Mouse (Mus musculus) limb, embryonic 10.5 days (tissue): ENCODE data around the gene Ipcef1. TPM values are rescaled to one million over a fixed set of nuclear protein-coding genes. Genes with fewer than 3 reads are reported as not detected.
A peak's percentile ranks its signal among the peaks of the same experiment; 100 is the strongest.

Experiments
- DNase-seq: peaks from one replicate; pipeline ENCODE4 v3.0.0-alpha.2; 2017; ENCODE audit warnings: low spot score
- H3K27ac ChIP-seq: fragments of 300-500 bp; sonication (generic); 2 replicates; pipeline ENCODE4 v1.5.1; 2016; ENCODE audit warnings: mild to moderate bottlenecking
- H3K27me3 ChIP-seq: fragments of 300-500 bp; sonication (generic); 2 replicates; pipeline ENCODE4 v1.6.1; 2016; ENCODE audit warnings: low read depth, mild to moderate bottlenecking; ENCODE audit not compliant: poor library complexity, severe bottlenecking
- H3K36me3 ChIP-seq: fragments of 300-500 bp; sonication (generic); 2 replicates; pipeline ENCODE4 v1.6.1; 2016; ENCODE audit warnings: mild to moderate bottlenecking, moderate library complexity
- H3K4me1 ChIP-seq: fragments of 300-500 bp; sonication (generic); 2 replicates; pipeline ENCODE4 v1.6.1; 2016
- H3K4me3 ChIP-seq: fragments of 300-500 bp; sonication (generic); 2 replicates; pipeline ENCODE4 v1.5.1; 2016; ENCODE audit warnings: mild to moderate bottlenecking, moderate library complexity
- H3K9me3 ChIP-seq: fragments of 300-500 bp; sonication (generic); replicated peaks from 2 replicates; pipeline ENCODE4 v1.6.1; 2016; ENCODE audit warnings: mild to moderate bottlenecking
- WGBS: fragments of 180-500 bp; shearing (Covaris S2); methylation state at CpG from one replicate; pipeline ENCODE4 v1.1.7; 2016; 5-methylcytosine and 5-hydroxymethylcytosine counted together
- polyA plus RNA-seq: library from polyadenylated mRNA; unstranded; fragments of >200 nt; fragmentation: Nextera tagmentation; extraction: Ambion mirVana; gene quantifications from 2 replicates; pipeline ENCODE4 v1.2.1, GENCODE M21; 2016

Ipcef1 gene
- 0.03 and 0.11 TPM in 2 replicates for polyA plus RNA-seq

GRCm38 (mm10) chr10:7052315-7053017 lies at the start of gene Ipcef1:
Ipcef1 (minus strand) TSS chr10:7052478.
- peak within 1 kb of the TSS; percentile 63 for H3K27ac ChIP-seq
- no peak for DNase-seq
- no peaks in the 10 kb centered on the region for H3K27me3 ChIP-seq
- H3K4me3 ChIP-seq = no peak within 1 kb of the TSS
- 51% methylated on average over 12 of the region's 12 CpGs for WGBS
- H3K4me1 ChIP-seq = peaks cover 13% of the 10 kb centered on the region
- H3K36me3 ChIP-seq = no peaks in the 10 kb centered on the region
- no peaks in the 10 kb centered on the region for H3K9me3 ChIP-seq

- no peaks in the 10 kb centered on the region for H3K36me3 ChIP-seq
Observed at GRCm38 (mm10) chr10:7077971-7078370, 25.7 kb upstream of the Ipcef1 start.

DNA sequence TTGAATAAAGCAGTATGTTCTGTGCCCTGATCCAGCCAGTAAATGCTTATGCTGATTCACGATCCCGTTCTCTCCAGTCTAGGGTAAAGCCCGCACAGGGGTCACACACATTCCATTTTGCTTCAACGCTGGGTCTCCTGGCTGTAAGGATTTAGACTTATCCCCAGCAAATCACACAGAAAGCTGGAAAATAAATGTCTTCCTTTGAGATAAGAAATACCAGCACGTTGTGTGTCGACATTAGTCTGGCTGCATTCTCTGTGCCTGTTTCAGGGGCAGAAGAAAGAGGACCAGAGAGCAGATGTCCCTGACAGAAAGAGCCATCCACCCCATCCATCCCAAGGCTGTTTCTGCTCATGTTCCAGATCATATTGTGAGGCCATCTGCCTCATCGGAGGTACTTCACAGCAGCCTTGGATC lies 25.1 kb upstream of the Ipcef1 start:
- Histone ChIP-seq H3K27ac (no peak overlapping the region), H3K9me3 (no peaks in the 10 kb centered on the region), H3K36me3 (no peaks in the 10 kb centered on the region), H3K4me1 (peaks cover 12% of the 10 kb centered on the region; the same call in 1 of the 2 replicates), H3K27me3 (no peaks in the 10 kb centered on the region), H3K4me3 (no peak overlapping the region)
- WGBS = 76% methylated on average over 7 of the region's 7 CpGs
- no peak for DNase-seq

More at GRCm38 (mm10) chr10:7077971-7078370, 25.7 kb upstream of the Ipcef1 start:
- Histone ChIP-seq H3K27me3 (no peaks in the 10 kb centered on the region), H3K9me3 (no peaks in the 10 kb centered on the region), H3K4me3 (no peak overlapping the region), H3K4me1 (peaks cover 12% of the 10 kb centered on the region; the same call in 1 of the 2 replicates), H3K27ac (no peak overlapping the region)
- DNase-seq = no peak
- WGBS = 81% methylated on average over 1 of the region's 1 CpGs

DNA sequence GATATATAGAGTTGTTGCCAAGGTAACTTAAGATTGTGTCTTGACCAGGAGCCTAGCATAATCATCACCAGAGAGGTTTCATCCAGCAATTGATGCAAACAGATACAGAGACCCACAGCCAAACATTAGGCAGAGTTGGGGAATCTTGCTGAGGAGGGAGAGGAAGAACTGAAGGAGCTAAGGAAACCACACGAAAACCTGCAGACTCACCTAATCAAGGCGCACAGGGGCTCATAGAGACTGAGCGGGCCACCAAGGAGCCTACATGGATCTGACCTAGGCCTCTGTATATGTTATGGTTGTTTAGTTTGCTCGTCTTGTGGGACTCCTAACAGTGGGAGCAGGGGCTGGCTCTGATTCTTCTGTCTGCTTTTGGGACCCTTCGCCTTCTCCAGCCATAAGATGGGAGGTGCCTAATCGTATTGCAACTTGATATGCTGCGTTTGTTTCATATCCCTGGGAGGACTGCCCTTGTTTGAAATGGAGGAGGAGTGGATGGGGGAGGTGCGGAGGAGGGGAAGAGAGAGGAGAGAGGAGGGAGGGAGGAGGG lies 24.5 kb upstream of the Ipcef1 start:
- H3K4me1 ChIP-seq = peaks cover 12% of the 10 kb centered on the region; the same call in 1 of the 2 replicates
- H3K36me3 ChIP-seq = no peaks in the 10 kb centered on the region
- H3K9me3 ChIP-seq = no peaks in the 10 kb centered on the region
- peak overlapping the region; percentile 65 for H3K27ac ChIP-seq
- 55% methylated on average over 7 of the region's 8 CpGs for WGBS
- H3K4me3 ChIP-seq = peak overlapping the region; percentile 16; the same call in 1 of the 2 replicates
- DNase-seq = peak; percentile 42
- no peaks in the 10 kb centered on the region for H3K27me3 ChIP-seq

DNA sequence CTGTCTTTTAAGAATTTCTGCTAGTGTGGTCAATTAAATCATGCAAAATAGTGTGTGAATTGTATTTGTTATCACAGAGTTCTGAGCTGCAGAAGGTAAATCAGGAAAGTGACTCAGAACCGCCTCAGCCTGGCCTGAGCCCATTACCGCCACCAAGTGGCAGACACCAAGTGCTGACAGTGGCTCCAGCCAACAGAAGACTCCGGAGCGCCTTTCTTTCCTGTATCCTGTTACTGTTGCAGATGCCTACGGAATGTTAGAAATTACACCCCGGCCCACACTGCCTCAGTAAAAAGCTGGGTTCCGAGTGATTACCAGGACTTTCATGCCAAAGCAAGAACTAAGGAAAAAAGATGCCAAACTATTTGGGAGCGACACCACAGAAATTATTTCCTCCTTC lies 23.9 kb upstream of the Ipcef1 start:
- Histone ChIP-seq H3K27me3 (no peaks in the 10 kb centered on the region), H3K4me3 (peak overlapping the region; percentile 16; the same call in 1 of the 2 replicates), H3K36me3 (no peaks in the 10 kb centered on the region), H3K27ac (peak overlapping the region; percentile 65; the same call in 1 of the 2 replicates), H3K9me3 (no peaks in the 10 kb centered on the region), H3K4me1 (peaks cover 12% of the 10 kb centered on the region; the same call in 1 of the 2 replicates)
- DNase-seq = peak; percentile 72
- 15% methylated on average over 8 of the region's 8 CpGs for WGBS

GRCm38 (mm10) chr10:7075661-7076060 lies 23.4 kb upstream of the Ipcef1 start:
- Histone ChIP-seq H3K36me3 (no peaks in the 10 kb centered on the region), H3K9me3 (no peaks in the 10 kb centered on the region), H3K27me3 (no peaks in the 10 kb centered on the region), H3K4me3 (no peak overlapping the region), H3K4me1 (peaks cover 12% of the 10 kb centered on the region; the same call in 1 of the 2 replicates), H3K27ac (no peak overlapping the region)
- 95% methylated on average over 2 of the region's 2 CpGs for WGBS
- DNase-seq = no peak

DNA sequence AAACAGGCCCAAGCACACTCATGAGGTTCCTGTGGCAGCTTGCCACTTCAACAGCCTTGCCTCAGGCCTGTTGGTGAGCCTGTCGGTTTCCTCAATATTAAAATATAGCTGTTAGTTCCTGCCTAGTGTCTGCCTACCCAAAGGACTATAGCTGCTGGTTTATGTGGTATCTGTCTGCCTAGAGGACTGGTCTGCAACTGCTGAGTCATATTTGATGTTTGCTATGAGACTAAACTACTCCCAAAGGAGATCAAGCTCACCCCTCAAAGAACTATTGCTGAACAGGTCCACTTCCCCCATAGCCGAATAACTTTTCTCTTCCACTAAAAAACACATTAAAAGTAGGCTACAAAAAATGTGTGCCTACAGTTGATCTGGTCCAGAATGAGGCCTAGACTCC lies 22.0 kb upstream of the Ipcef1 start:
- no peaks in the 10 kb centered on the region for H3K27me3 ChIP-seq
- H3K4me1 ChIP-seq = peaks cover 12% of the 10 kb centered on the region; the same call in 1 of the 2 replicates
- H3K27ac ChIP-seq = no peak overlapping the region
- no peak for DNase-seq
- H3K9me3 ChIP-seq = no peaks in the 10 kb centered on the region
- no peaks in the 10 kb centered on the region for H3K36me3 ChIP-seq
- WGBS = 91% methylated on average over 2 of the region's 2 CpGs
- H3K4me3 ChIP-seq = no peak overlapping the region

GRCm38 (mm10) chr10:7070924-7071323 lies 18.6 kb upstream of the Ipcef1 start:
- WGBS = 90% methylated on average over 5 of the region's 5 CpGs
- H3K36me3 ChIP-seq = no peaks in the 10 kb centered on the region
- H3K27ac ChIP-seq = no peak overlapping the region
- H3K27me3 ChIP-seq = no peaks in the 10 kb centered on the region
- DNase-seq = no peak
- no peaks in the 10 kb centered on the region for H3K4me1 ChIP-seq
- no peaks in the 10 kb centered on the region for H3K9me3 ChIP-seq
- H3K4me3 ChIP-seq = no peak overlapping the region

DNA sequence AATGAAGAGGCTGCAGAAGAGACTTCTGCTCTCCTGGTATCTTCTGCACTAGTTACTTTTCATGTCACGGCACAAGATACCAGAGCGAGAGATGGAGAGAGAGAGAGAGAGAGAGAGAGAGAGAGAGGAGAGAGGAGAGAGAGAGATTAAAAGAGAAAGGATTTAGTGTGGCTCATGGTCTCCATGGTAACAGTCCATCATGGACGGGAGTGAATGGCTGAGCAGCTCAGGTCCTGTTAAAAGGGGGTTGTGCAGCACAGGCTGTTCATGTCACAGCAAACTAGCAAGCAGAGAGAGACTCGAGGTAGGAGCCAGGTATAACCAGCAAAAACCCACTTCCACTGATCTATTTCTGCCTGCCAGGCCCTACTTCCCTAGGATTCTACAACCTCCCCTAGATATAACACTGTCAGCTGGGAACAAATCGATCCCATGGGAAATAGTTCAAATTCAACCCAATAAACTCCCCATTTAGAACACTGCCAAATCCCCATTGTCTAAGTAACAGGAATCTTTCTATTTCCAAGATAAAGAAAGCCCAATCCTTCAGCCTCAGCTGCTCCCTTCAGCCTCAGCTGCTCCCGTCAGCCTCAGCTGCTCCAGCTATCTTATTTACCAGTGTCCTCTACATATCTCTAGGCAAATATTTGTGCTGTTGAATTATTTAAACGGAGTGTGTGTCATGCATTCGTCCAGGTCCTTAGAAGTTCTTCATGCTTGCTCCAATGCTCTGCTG lies 18.0 kb upstream of the Ipcef1 start:
- Histone ChIP-seq H3K36me3 (no peaks in the 10 kb centered on the region), H3K27ac (no peak overlapping the region), H3K9me3 (no peaks in the 10 kb centered on the region), H3K4me3 (no peak overlapping the region), H3K4me1 (no peaks in the 10 kb centered on the region), H3K27me3 (no peaks in the 10 kb centered on the region)
- WGBS = 81% methylated on average over 8 of the region's 8 CpGs
- DNase-seq = no peak

- Histone ChIP-seq H3K36me3 (no peaks in the 10 kb centered on the region), H3K27ac (no peak overlapping the region), H3K4me1 (no peaks in the 10 kb centered on the region), H3K27me3 (no peaks in the 10 kb centered on the region), H3K9me3 (no peaks in the 10 kb centered on the region), H3K4me3 (no peak overlapping the region)
- DNase-seq = no peak
- 92% methylated on average over 2 of the region's 2 CpGs for WGBS
Observed at GRCm38 (mm10) chr10:7069090-7069489, 16.8 kb upstream of the Ipcef1 start.

GRCm38 (mm10) chr10:7068608-7069007 lies 16.3 kb upstream of the Ipcef1 start:
- no peak for DNase-seq
- H3K36me3 ChIP-seq = no peaks in the 10 kb centered on the region
- WGBS = 69% methylated on average over 12 of the region's 12 CpGs
- H3K9me3 ChIP-seq = no peaks in the 10 kb centered on the region
- H3K27ac ChIP-seq = no peak overlapping the region
- H3K4me3 ChIP-seq = no peak overlapping the region
- H3K4me1 ChIP-seq = no peaks in the 10 kb centered on the region
- H3K27me3 ChIP-seq = no peaks in the 10 kb centered on the region

GRCm38 (mm10) chr10:7063752-7064457 lies 11.6 kb upstream of the Ipcef1 start:
- no peaks in the 10 kb centered on the region for H3K27me3 ChIP-seq
- H3K4me1 ChIP-seq = no peaks in the 10 kb centered on the region
- H3K4me3 ChIP-seq = no peak overlapping the region
- no peaks in the 10 kb centered on the region for H3K36me3 ChIP-seq
- H3K9me3 ChIP-seq = no peaks in the 10 kb centered on the region
- H3K27ac ChIP-seq = no peak overlapping the region
- WGBS = 87% methylated on average over 9 of the region's 9 CpGs
- no peak for DNase-seq
